Mouse (Mus musculus) liver, adult 2 months (tissue): ENCODE measurements at regions not wholly inside any gene's neighbourhood (a gene's known extent, or its start where the extent isn't known, plus 50 kb on each side); places are given as distances from the start of the nearest gene placed in this dataset.
A peak's percentile ranks its signal among the peaks of the same experiment; 100 is the strongest.

Source experiments
- DNase-seq: peaks from one replicate; pipeline ENCODE4 v3.0.0-alpha.2; 2011; ENCODE audit warnings: low read depth, low spot score; ENCODE audit errors: extremely low read depth
- H3K27ac ChIP-seq: fragments of 200-500 bp; replicated peaks from 2 replicates; pipeline ENCODE4 v1.5.1; 2012; ENCODE audit warnings: low read depth, mild to moderate bottlenecking, control low read depth, inconsistent platforms, low read length; ENCODE audit not compliant: insufficient read depth
- H3K27me3 ChIP-seq: fragments of 200-500 bp; 2 replicates; pipeline ENCODE4 v1.6.1; 2012; ENCODE audit warnings: mild to moderate bottlenecking, moderate library complexity, low read length, inconsistent platforms; ENCODE audit not compliant: control insufficient read depth, insufficient read depth
- H3K36me3 ChIP-seq: fragments of 200-500 bp; 2 replicates; pipeline ENCODE4 v1.6.1; 2012; ENCODE audit warnings: low read length, inconsistent platforms; ENCODE audit not compliant: control insufficient read depth, insufficient read depth
- H3K4me1 ChIP-seq: fragments of 200-500 bp; 2 replicates; pipeline ENCODE4 v1.6.1; 2011; ENCODE audit warnings: low read length; ENCODE audit not compliant: control insufficient read depth, insufficient read depth
- H3K4me3 ChIP-seq: fragments of 200-500 bp; 2 replicates; pipeline ENCODE4 v1.5.1; 2011; ENCODE audit warnings: low read depth, mild to moderate bottlenecking, control low read depth, low read length, moderate library complexity; ENCODE audit not compliant: insufficient read depth
- H3K79me2 ChIP-seq: fragments of 200-500 bp; 2 replicates; pipeline ENCODE4 v1.6.1; 2012; ENCODE audit warnings: inconsistent platforms, mild to moderate bottlenecking, low read length, moderate library complexity; ENCODE audit not compliant: control insufficient read depth, insufficient read depth
- H3K9ac ChIP-seq: fragments of 200-500 bp; 2 replicates; pipeline ENCODE4 v1.6.1; 2012; ENCODE audit warnings: low read depth, mild to moderate bottlenecking, control low read depth, inconsistent platforms, low read length
- CTCF ChIP-seq: fragments of 200-500 bp; IDR thresholded peaks from 2 replicates; pipeline ENCODE4 v1.5.1; 2011; ENCODE audit warnings: low read depth, low read length, control low read depth
- POLR2A ChIP-seq: fragments of 200-500 bp; IDR thresholded peaks from 2 replicates; pipeline ENCODE4 v1.6.1; 2011; ENCODE audit warnings: low read length, control low read depth; ENCODE audit not compliant: insufficient read depth; ENCODE audit errors: extremely low read depth
- WGBS: fragments of 180-500 bp; shearing (Covaris S2); methylation state at CpG from one replicate; pipeline ENCODE4 v1.1.7; 2018; 5-methylcytosine and 5-hydroxymethylcytosine counted together

DNA sequence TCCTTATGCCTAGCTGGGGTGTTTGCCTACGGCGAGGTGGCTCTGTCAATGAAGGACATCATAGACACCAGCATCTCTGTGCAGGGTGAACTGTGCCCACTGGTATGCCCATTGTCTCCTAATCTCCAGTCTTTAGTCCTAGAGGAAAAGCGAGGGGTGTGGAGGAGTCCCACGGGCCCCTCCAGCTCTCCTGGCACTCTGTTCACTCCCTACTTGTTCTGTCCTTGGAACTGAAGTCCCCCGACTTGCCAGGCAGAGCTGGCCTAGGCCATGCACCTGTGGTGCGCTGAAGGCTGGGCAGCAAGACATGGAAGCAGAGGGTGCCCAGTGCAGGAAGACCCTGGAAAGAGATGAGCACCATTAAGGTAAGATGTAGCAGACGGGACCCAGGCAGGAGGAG is 150.6 kb upstream of the Haao start:
- no peak overlapping the region for H3K27ac ChIP-seq
- no peaks in the 10 kb centered on the region for H3K36me3 ChIP-seq

GRCm38 (mm10) chr17:83997778-83998177 is 150.0 kb upstream of the Haao start:
- peak; percentile 45 for DNase-seq

More for the DNA sequence above, 150.6 kb upstream of the Haao start:
- Histone ChIP-seq H3K9ac (no peak overlapping the region), H3K27me3 (no peaks in the 10 kb centered on the region), H3K79me2 (no peaks in the 10 kb centered on the region), H3K4me1 (no peaks in the 10 kb centered on the region), H3K4me3 (no peak overlapping the region)
- no peak for TF ChIP-seq POLR2A
- TF ChIP-seq CTCF: no peak
- no peak for DNase-seq
- 88% methylated on average over 7 of the region's 7 CpGs for WGBS

GRCm38 (mm10) chr17:83993028-83993427 is 145.3 kb upstream of the Haao start:
- TF ChIP-seq CTCF (no peak), POLR2A (no peak)
- peaks cover 5% of the 10 kb centered on the region; the same call in 1 of the 2 replicates for H3K4me1 ChIP-seq
- no peaks in the 10 kb centered on the region for H3K27me3 ChIP-seq
- 80% methylated on average over 2 of the region's 2 CpGs for WGBS
- no peak overlapping the region for H3K27ac ChIP-seq
- no peaks in the 10 kb centered on the region for H3K36me3 ChIP-seq
- no peak overlapping the region for H3K4me3 ChIP-seq
- H3K79me2 ChIP-seq: no peaks in the 10 kb centered on the region
- H3K9ac ChIP-seq: no peak overlapping the region
- DNase-seq: no peak

More at GRCm38 (mm10) chr17:83997778-83998177, 150.0 kb upstream of the Haao start:
- TF ChIP-seq CTCF: peak; percentile 85
- TF ChIP-seq POLR2A: no peak
- no peaks in the 10 kb centered on the region for H3K4me1 ChIP-seq
- H3K4me3 ChIP-seq: no peak overlapping the region
- H3K27ac ChIP-seq: no peak overlapping the region
- no peaks in the 10 kb centered on the region for H3K36me3 ChIP-seq
- WGBS: 83% methylated on average over 11 of the region's 11 CpGs
- no peaks in the 10 kb centered on the region for H3K79me2 ChIP-seq
- no peaks in the 10 kb centered on the region for H3K27me3 ChIP-seq
- H3K9ac ChIP-seq: no peak overlapping the region

GRCm38 (mm10) chr17:83990421-83991365 is 142.9 kb upstream of the Haao start:
- Histone ChIP-seq H3K4me1 (peaks cover 5% of the 10 kb centered on the region; the same call in 1 of the 2 replicates), H3K27me3 (no peaks in the 10 kb centered on the region), H3K9ac (no peak overlapping the region), H3K36me3 (no peaks in the 10 kb centered on the region), H3K27ac (peak overlapping the region; percentile 39; the same call in 1 of the 2 replicates), H3K79me2 (no peaks in the 10 kb centered on the region), H3K4me3 (no peak overlapping the region)
- 72% methylated on average over 13 of the region's 13 CpGs for WGBS
- peak; percentile 6 for DNase-seq
- no peak for TF ChIP-seq POLR2A
- TF ChIP-seq CTCF: no peak

DNA sequence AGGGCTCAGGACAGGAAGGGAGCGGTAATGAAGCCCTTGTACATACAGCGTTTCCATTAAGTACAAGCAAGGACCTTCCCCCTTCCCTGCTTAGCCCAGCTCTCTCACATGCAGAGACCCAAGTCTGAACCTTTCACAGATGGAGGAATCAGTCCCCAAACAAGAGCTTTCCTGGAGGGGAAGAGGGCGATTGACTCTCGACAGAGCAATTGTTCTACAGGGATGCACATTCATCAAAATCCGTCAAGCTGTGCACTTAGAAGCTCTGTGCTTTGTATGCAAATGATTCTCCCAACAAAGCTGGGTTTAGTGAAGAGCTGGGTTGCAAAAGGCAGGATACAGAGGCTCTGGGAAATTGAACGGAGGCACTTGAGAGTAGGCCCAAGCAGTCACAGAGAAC is 141.1 kb upstream of the Haao start:
- H3K36me3 ChIP-seq: no peaks in the 10 kb centered on the region
- H3K4me3 ChIP-seq: no peak overlapping the region
- H3K9ac ChIP-seq: no peak overlapping the region
- H3K27me3 ChIP-seq: no peaks in the 10 kb centered on the region
- no peak overlapping the region; the same call in 1 of the 2 replicates for H3K27ac ChIP-seq
- WGBS: 67% methylated on average over 6 of the region's 6 CpGs
- no peak for DNase-seq
- H3K4me1 ChIP-seq: peaks cover 5% of the 10 kb centered on the region; the same call in 1 of the 2 replicates
- H3K79me2 ChIP-seq: no peaks in the 10 kb centered on the region
- TF ChIP-seq CTCF (no peak), POLR2A (no peak)

GRCm38 (mm10) chr17:83988165-83988564 is 140.4 kb upstream of the Haao start:
- DNase-seq: no peak
- Histone ChIP-seq H3K4me3 (no peak overlapping the region), H3K27me3 (no peaks in the 10 kb centered on the region), H3K4me1 (peaks cover 5% of the 10 kb centered on the region; the same call in 1 of the 2 replicates), H3K27ac (no peak overlapping the region), H3K36me3 (no peaks in the 10 kb centered on the region), H3K9ac (no peak overlapping the region), H3K79me2 (no peaks in the 10 kb centered on the region)
- 82% methylated on average over 5 of the region's 5 CpGs for WGBS
- TF ChIP-seq POLR2A (no peak), CTCF (no peak)
